Mouse (Mus musculus): ENCODE data around the gene Klhdc7b.

GRCm38 (mm10) chr15:89378831-89379401 lies 5.8 kb upstream of the Klhdc7b start, which contains the start of gene Odf3b:
- TF ChIP-seq CTCF (IDR thresholded peaks at IDR 0.05; ENCODE audit: low read depth, low read length), result no peak
- no peak for TF ChIP-seq GATA1 (IDR thresholded peaks at IDR 0.05; ENCODE audit: borderline replicate concordance, low read length)
- no peak for TF ChIP-seq TAL1 (conservative IDR thresholded peaks at IDR 0.05; ENCODE audit: low read depth, low read length)
- no peak for TF ChIP-seq POLR2AphosphoS5 (IDR thresholded peaks at IDR 0.05; ENCODE audit: insufficient replicate concordance, low read depth, low read length)

All from G1E (cell line).